Comparison of ENCODE assay signal across 8 mouse cellular contexts in the genomic region with DNA sequence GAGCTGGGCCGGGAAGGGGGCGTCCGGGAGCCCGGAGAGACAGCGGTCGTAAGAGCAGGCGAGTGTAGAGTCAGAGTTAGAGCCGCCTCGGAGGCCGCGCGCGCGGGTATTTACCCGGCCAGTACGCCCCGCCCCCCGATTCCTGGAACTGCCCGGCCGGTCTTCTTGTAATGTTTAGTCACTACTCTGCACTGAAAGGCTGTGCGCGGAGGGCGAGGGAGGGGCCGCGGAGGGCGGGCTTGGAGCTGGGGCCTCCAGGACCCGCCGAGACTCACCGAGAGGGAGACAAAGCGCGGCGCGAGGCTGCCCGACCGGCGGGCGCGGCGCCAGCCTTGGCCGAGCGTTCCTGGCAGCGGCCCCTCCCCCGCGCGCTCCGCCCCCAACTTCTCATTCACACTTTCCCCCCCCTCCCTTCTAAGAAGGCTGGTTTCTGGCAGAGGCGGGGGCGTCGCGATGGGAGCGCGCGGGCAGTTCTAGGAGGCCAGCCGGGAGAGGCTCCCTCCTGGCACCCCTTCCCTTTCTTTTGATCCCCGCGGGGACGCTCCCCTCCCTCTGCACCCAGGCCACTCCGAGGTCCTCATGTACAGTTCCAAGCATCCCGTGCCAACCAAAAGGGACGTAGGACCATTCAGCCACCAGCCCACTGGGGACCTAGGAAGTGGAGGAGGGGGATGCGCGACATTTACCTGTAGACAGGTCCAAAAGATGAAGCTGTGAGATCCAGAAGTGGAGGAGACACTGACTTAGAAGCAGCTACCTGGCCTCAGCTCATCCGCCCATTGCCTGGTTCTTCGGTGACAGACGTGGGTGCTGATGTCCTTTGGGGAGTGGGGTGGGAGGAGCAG. TPM values are rescaled to one million over a fixed set of nuclear protein-coding genes. Genes with fewer than 3 reads are reported as not detected.
A peak's percentile ranks its signal among the peaks of the same experiment; 100 is the strongest.
DNase-seq lines count a peak whose midpoint lies in the region; ATAC-seq and TF ChIP-seq lines count a peak whose summit lies in the region.

No protein-coding gene starts in this region.

- ATAC-seq in activated CD4-positive, CD25-positive, alpha-beta regulatory T cell, adult 4 months = peak; percentile 69
- ATAC-seq in common myeloid progenitor, adult 5-6 weeks (replicated peaks; ENCODE audit: low read depth, poor library complexity, severe bottlenecking) = peak; percentile 66
- ATAC-seq in hindbrain, postnatal 0 days = peak; percentile 93

- peaks cover 25% of the 10 kb centered on the region for H3K4me1 ChIP-seq in hindbrain, postnatal 0 days (ENCODE audit: insufficient read depth, low read length)

- H3K9ac ChIP-seq in hindbrain, postnatal 0 days (replicated peaks; ENCODE audit: low read length) = peak overlapping the region; percentile 62

- TF ChIP-seq CTCF in gastrocnemius, adult 2 months (IDR thresholded peaks at IDR 0.05) = no peak
- no peak for TF ChIP-seq CTCF in hindbrain, postnatal 0 days (IDR thresholded peaks at IDR 0.05; ENCODE audit: low read depth)
- no peak for TF ChIP-seq CTCF in left cerebral cortex, adult 2 months (IDR thresholded peaks at IDR 0.05)

- peak overlapping the region; percentile 75 for H3K4me3 ChIP-seq in gastrocnemius, adult 2 months
- peak overlapping the region; percentile 53 for H3K4me3 ChIP-seq in hindbrain, postnatal 0 days (ENCODE audit: low read length)
- H3K4me3 ChIP-seq in left cerebral cortex, adult 2 months = peak overlapping the region; percentile 69
- H3K4me3 ChIP-seq in macrophage (ENCODE audit: inconsistent target) = peak overlapping the region; percentile 41; the same call in 1 of the 2 replicates

- peak overlapping the region; percentile 96 for H3K27ac ChIP-seq in gastrocnemius, adult 2 months
- H3K27ac ChIP-seq in hindbrain, postnatal 0 days = peak overlapping the region; percentile 85
- peak overlapping the region; percentile 80 for H3K27ac ChIP-seq in left cerebral cortex, adult 2 months
- H3K27ac ChIP-seq in macrophage = no peak overlapping the region

- H3K9me3 ChIP-seq in hindbrain, postnatal 0 days (ENCODE audit: low read length) = no peaks in the 10 kb centered on the region

- peak; percentile 97 for DNase-seq in gastrocnemius, adult 2 months
- DNase-seq in hindbrain, postnatal 0 days (ENCODE audit: low spot score) = peak; percentile 94
- peak; percentile 86 to 89 for DNase-seq in left cerebral cortex, adult 2 months (ENCODE audit: extremely low spot score in 1 of 2, low spot score in 2 of 2)
- peak; percentile 94 for DNase-seq in right cerebral cortex, postnatal 10 days (ENCODE audit: low spot score in 2 of 2)
- DNase-seq in urinary bladder, postnatal 25 days (ENCODE audit: low spot score) = peak; percentile 98

- H3K27me3 ChIP-seq in hindbrain, postnatal 0 days (ENCODE audit: insufficient read depth, low read length) = no peaks in the 10 kb centered on the region

- under 1% methylated on average over 59 of the region's 65 CpGs for WGBS in hindbrain, postnatal 0 days
- WGBS in macrophage (ENCODE audit: missing documents) = 1% methylated on average over 56 of the region's 65 CpGs

- H3K36me3 ChIP-seq in hindbrain, postnatal 0 days (ENCODE audit: insufficient read depth, low read length) = no peaks in the 10 kb centered on the region
- H3K36me3 ChIP-seq in macrophage (ENCODE audit: inconsistent target) = no peaks in the 10 kb centered on the region

- intact Hi-C loops in gastrocnemius, adult 2 months (cut with DNase I) = loop anchor here (2.0 to 5.0 kb wide), 3 partner anchors 37 to 97 kb away; partner anchors contain the start of gene Tha1
- intact Hi-C loops in left cerebral cortex, adult 2 months (cut with DNase I) = loop anchor here (1.0 kb wide), 1 partner anchor 37 kb away; no protein-coding TSS in a partner anchor

- peaks cover 8% of the 10 kb centered on the region; the same call in 1 of the 2 replicates for H3K79me2 ChIP-seq in macrophage (ENCODE audit: inconsistent target)

- peak overlapping the region; percentile 91 for H3K4me2 ChIP-seq in hindbrain, postnatal 0 days (ENCODE audit: low read depth, low read length)

RNA-seq across cellular contexts. Expression of gene Socs3, which starts 0.5 kb away (rescaled TPM):
- 10 to 100 TPM; 42.5 to 43.1 TPM for polyA plus RNA-seq in activated CD4-positive, CD25-positive, alpha-beta regulatory T cell, adult 4 months (2017; shearing (Covaris generic))
- 8.3 and 10.4 TPM in 2 replicates for total RNA-seq in common myeloid progenitor, adult 5-6 weeks (2017)
- 10 to 100 TPM in 1 of 2 experiments, 1 to 10 TPM in 1; 1.7 to 10.1 TPM for total RNA-seq in gastrocnemius, adult 2 months (2021)
- total RNA-seq in hindbrain, postnatal 0 days (2014; rRNA removed) = 12.3 and 12.4 TPM in 2 replicates
- polyA plus RNA-seq in hindbrain, postnatal 0 days (2015; fragmentation: Nextera tagmentation; extraction: Ambion mirVana) = 6.0 and 7.0 TPM in 2 replicates
- 1 to 10 TPM; 4.4 to 6.1 TPM for total RNA-seq in left cerebral cortex, adult 2 months (2021)
- 100 to 1,000 TPM in 18 of 26 experiments, 10 to 100 TPM in 5, 1 to 10 TPM in 3; 3.6 to 749 (median 239) TPM for total RNA-seq in macrophage (2018; cell fraction: chromatin; rRNA removed)
- 1,000 to 10,000 TPM in 3 of 26 experiments, 100 to 1,000 TPM in 15, 10 to 100 TPM in 6, 1 to 10 TPM in 2; 3.4 to 1,133 (median 302) TPM for total RNA-seq in macrophage (2018; cell fraction: cytosol; rRNA removed)
- total RNA-seq in macrophage (2018; cell fraction: nucleus; rRNA removed) = 1,000 to 10,000 TPM in 2 of 26 experiments, 100 to 1,000 TPM in 17, 10 to 100 TPM in 6, 1 to 10 TPM in 1; 3.2 to 1,503 (median 563) TPM
- 2.0 to 6.9 TPM (median 2.3 TPM) in 3 replicates for polyA plus RNA-seq in macrophage (2018)

RNA-seq across cellular contexts. Expression of gene Pgs1, which starts 16.8 kb away (rescaled TPM):
- polyA plus RNA-seq in activated CD4-positive, CD25-positive, alpha-beta regulatory T cell, adult 4 months (2017; shearing (Covaris generic)) = 10 to 100 TPM; 34.6 to 38.3 TPM
- total RNA-seq in common myeloid progenitor, adult 5-6 weeks (2017) = 6.8 and 11.7 TPM in 2 replicates
- 10 to 100 TPM; 17.2 to 18.0 TPM for total RNA-seq in gastrocnemius, adult 2 months (2021)
- total RNA-seq in hindbrain, postnatal 0 days (2014; rRNA removed) = 72.7 and 85.0 TPM in 2 replicates
- polyA plus RNA-seq in hindbrain, postnatal 0 days (2015; fragmentation: Nextera tagmentation; extraction: Ambion mirVana) = 57.2 and 58.3 TPM in 2 replicates
- total RNA-seq in left cerebral cortex, adult 2 months (2021) = 10 to 100 TPM; 83.3 to 85.5 TPM
- 100 to 1,000 TPM; 115 to 839 (median 194) TPM for total RNA-seq in macrophage (2018; cell fraction: chromatin; rRNA removed)
- 10 to 100 TPM; 18.3 to 57.3 (median 29.4) TPM for total RNA-seq in macrophage (2018; cell fraction: cytosol; rRNA removed)
- 100 to 1,000 TPM in 16 of 26 experiments, 10 to 100 TPM in 10; 65.7 to 895 (median 111) TPM for total RNA-seq in macrophage (2018; cell fraction: nucleus; rRNA removed)
- polyA plus RNA-seq in macrophage (2018) = 12.0 to 40.0 TPM (median 28.0 TPM) in 3 replicates
